Mouse (Mus musculus): ENCODE results near the gene Dmwd. TPM values are rescaled to one million over a fixed set of nuclear protein-coding genes. Genes with fewer than 3 reads are reported as not detected.
A peak's percentile ranks its signal among the peaks of the same experiment; 100 is the strongest.

The Dmwd gene
- total RNA-seq (2021), result 10 to 100 TPM; 43.9 to 45.4 TPM

DNA sequence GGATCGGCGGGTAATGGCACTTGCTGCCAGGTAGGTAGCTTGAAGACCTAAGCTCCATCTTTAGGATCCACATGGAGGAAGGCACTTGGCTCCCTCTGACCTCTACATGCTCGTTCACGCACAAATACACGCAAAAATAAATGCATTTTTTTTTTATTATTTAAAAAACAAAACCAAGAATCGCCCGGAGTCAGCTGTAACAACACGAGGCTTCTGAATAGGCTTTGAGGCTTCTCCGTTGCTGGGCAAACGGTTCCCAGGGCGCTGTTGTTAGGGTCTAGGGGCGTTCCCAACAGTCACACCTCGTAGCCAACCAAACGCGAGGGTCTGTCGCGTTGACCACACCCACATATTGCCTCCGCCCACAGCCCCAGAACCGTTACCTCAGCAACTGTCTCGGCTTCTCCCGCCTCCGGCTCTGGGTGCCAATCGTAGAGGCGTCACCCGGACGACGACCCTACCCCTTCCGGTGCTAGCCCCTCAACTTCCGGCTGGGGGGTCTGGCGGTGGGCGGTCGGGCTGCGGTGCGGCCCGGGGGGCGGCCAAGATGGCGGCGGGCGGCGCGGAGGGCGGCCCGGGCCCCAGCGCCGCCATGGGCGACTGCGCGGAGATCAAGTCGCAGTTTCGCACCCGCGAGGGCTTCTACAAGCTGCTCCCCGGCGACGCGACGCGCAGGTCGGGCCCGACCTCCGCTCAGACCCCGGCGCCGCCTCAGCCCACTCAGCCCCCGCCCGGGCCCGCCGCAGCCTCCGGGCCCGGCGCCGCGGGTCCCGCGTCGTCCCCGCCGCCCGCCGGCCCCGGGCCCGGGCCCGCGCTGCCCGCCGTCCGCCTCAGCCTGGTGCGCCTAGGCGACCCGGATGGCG lies at the start of gene Dmwd:
TSS of gene Dmwd (plus strand) at position 505 of the 863 bp plus-strand sequence.
- intact Hi-C loops (cut with DNase I), result loop anchor here (2.0 kb wide), 1 partner anchor 13 kb away; no protein-coding TSS in a partner anchor

DNA sequence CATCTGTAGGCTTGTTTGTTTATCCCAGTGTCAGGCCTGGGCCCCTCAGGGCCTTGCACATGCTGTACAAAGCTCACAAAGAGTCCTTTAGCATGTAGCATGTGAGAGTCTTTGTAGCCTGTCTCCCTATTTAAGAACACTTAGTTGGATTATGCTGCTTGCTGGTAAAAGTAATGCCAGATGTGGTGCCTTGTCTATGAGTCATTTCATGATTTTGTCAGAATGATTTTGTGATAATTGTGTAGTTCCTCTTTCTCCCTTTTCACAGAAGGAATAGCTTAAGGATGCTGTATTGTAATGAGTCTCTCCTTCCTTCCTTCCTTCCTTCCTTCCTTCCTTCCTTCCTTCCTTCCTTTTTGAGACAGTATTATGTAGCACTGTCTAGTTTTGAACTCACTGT lies 48.0 kb upstream of the Dmwd start:
- no peak for DNase-seq (ENCODE audit: low spot score)
- intact Hi-C loops (cut with DNase I), result no loop called here

More for the DNA sequence above, at the start of gene Dmwd:
- DNase-seq (ENCODE audit: low spot score), result peak; percentile 93

DNA sequence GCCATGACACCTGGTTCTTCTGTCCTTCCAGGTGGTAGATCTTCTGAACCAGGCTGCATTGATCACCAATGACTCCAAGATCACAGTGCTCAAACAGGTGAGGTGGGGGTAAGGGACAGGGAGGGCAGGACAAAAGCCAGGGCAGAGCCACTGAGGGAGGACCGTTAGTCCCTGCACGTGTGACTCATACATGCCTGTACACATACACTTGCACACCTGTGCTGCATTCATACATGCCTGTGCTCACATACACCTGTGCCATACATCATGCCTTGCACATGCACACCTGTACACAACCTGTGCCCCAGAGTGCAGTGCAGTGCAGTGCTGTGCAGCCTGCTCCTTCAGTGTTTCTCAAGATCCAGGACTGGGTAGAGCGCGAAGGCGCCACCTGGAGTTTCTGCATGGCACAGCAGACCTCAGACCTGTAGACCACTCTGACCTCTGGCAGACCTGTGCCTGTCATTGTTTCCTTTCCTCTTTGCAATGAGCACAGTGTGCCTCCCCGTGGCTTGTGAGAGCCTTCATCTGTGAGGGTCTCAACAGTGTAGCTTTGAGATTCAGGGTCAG lies 46.9 kb upstream of the Dmwd start:
- DNase-seq (ENCODE audit: low spot score), result no peak
- intact Hi-C loops (cut with DNase I), result no loop called here

DNA sequence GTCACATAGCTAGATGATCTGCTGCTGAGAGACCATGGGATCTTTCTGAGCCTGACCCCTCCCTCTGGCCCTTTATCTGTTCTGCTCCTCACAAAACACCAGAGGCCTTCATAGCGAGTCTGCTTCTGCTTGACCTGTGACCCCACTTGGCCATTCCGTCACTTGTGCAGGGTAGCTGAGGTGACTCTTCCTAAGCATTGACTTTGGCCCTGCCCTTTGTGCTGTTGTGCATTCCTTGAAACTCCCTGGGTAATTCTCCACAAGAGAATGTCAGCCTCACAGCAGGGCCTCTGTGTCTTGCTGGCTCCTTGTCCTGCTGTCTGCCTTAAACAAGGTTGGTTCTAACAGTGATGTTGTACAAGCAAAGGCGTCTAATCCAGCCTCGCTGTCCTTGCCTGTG lies 44.4 kb upstream of the Dmwd start:
- DNase-seq (ENCODE audit: low spot score), result no peak
- intact Hi-C loops (cut with DNase I), result no loop called here

DNA sequence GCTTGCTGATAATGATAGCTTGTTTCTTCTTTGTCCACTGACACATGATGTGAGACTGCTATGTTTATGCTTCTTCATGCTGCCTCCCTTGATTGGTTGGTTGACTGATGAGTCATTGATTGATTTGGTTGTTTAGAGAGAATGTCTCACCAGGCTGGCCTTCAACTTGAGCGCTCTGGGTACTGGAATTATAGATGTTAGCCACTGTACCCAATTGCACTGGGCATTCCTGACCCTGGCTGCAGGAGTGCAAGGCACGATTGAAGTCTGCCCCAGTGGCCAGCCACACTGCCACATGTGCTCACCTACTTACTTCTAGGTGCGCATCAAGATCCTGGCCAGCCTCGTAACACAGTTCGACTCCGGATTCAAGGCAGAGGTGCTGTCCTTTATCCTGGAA lies 31.4 kb upstream of the Dmwd start:
- intact Hi-C loops (cut with DNase I), result no loop called here

DNA sequence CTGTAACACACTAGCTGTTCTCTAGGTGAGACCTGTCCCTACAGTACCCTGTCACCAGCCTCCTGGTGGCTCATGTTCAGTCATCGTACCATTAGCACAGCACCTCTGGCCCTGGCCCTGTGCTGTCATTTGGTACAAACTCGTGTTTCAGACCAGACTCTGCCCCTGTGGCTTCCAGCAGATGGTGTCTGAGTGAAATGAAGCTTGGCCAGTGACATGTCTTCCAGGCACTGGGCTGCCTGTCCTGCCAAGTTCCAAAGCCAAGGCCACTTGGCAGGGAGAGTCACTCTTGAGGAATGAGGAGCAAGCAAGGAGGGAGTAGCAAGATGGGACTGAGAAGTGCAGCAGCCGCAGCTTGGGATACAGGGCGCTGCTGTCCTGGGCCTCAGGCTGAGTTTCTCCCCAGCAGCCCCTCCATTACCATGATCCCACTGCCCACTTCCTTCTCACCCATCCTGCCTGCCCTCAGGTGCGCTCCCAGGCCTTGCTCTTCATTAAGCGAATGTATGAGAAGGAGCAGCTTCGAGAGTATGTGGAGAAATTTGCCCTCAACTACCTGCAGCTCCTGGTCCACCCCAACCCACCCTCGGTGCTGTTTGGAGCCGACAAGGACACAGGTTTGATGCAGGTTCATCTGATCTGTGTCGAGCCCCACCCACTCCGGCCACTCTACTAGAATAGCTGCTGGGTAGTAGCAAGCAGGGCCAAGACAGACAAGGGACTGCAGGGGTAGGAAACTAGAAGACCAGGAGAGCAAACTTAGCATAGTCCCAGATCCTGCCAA lies 29.5 kb upstream of the Dmwd start:
- DNase-seq (ENCODE audit: low spot score), result no peak
- intact Hi-C loops (cut with DNase I), result no loop called here

More for the DNA sequence above, 31.4 kb upstream of the Dmwd start:
- no peak for DNase-seq (ENCODE audit: low spot score)

DNA sequence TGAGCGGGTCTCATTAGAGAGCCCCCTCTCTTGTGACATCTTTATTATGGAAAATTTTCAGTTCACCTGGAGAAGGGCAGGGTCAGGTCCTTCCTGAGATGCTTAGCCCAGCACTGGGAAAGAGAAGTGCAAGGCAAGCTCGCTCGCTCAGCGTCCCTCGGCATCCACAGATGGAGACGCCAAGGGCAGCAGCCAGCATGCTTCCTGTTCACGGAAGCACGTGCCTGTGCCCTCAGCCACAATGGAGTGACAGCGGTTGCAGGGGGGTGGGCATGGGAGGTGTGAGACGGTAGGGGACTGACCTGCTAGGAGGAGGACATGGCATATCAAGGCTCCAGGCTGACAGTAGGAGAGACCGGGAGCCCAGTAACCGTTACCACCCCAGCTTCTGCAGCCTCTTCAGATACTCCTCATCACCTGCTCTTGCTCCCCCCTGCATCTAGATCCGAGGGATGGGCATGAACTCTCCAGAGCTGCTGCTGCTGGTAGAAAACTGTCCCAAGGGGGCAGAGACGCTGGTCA lies 28.0 kb upstream of the Dmwd start:
- intact Hi-C loops (cut with DNase I), result no loop called here
- DNase-seq (ENCODE audit: low spot score), result no peak

DNA sequence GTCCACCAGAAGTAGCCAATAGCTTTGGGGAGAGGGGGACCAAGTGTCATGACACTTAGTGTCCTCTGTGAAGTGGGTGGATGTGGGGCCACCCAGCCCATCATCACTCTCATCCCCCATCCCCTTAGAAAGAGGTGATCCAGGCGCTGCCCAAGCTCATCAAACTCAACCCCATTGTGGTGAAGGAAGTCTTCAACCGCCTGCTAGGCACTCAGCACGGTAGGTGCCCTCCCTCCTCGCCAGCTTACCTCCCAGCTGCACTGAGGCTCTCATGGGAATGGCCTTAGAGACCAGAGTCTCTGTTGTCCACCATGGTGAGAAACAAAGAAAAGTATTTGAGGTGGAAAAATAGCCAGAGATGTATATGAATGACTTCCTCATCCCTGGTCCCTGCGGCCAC lies 26.8 kb upstream of the Dmwd start:
- DNase-seq (ENCODE audit: low spot score), result no peak
- intact Hi-C loops (cut with DNase I), result no loop called here

DNA sequence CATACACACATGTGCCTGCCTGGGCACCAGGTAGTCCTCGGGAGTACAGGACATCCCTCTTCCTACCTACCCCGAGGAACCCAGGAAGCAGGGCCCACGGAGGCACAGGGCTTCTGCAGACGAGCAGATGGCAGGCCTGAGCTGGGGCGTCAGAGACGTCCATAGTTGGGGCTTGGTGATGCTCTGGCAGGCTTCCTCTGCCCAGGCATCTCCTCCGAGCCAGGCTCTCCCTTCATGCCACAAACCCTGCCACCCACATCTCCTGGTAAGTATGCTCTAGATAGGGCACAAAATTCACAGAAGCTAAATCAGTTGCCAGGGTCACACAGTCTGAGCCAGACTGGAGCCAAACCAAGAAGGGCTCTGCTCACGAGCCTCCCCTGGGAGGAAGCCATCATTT lies 25.9 kb upstream of the Dmwd start:
- DNase-seq (ENCODE audit: low spot score), result no peak

DNA sequence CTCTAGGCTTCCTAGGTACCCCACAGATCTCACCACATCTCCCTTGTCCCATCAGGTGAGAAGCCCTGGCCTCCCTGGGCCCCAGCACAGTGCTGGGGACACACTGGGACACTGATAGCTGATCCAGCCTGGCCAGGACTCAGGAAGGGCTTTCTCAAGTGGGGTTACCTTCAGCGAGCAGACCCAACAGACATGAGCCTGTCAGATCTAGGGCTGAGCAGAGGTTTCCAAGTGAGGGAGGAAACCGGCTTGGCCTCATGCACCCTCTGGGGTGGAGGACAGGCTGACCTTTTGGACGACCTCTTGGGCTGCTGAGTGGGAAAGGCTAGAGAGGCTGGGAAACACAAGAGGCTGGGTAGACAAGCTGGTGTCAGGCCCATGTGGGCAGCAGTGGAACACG lies 24.9 kb upstream of the Dmwd start:
- DNase-seq (ENCODE audit: low spot score), result no peak
- intact Hi-C loops (cut with DNase I), result no loop called here

More for the DNA sequence above, 25.9 kb upstream of the Dmwd start:
- intact Hi-C loops (cut with DNase I), result no loop called here

DNA sequence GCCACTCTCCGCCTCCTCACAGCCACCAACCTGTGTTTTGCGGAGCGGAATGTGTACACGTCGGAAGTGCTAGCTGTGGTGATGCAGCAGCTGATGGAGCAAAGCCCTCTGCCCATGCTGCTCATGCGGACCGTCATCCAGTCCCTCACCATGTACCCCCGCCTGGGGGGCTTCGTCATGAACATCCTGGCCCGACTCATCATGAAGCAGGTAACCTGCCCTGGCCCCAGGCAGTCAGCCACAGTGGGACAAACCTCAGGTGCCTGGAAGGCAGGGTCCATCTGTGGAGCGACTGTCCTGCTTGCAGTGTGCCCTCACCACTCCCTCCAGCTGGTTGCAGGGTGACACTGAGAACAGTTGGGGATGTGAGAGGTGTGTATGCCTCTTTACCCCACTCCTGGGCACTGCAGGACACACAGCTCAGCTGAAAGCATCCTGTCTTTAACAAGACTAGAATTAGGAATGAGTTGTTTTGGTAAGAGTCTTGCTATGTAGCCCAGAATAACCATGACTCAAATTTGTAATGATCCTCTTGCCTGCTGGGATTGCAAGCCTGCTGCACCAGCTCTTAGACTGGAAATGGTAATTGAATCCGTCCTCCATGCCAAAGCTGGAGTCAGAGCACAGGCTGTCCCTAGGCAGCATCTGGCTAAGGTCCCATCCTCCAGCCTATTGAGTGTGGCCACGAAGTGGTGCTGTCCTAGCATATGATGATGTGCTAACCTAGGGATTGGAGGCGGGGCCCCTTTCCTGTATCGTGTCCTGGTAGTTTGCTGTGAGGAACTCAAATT lies 23.5 kb upstream of the Dmwd start:
- intact Hi-C loops (cut with DNase I), result no loop called here
- DNase-seq (ENCODE audit: low spot score), result no peak

DNA sequence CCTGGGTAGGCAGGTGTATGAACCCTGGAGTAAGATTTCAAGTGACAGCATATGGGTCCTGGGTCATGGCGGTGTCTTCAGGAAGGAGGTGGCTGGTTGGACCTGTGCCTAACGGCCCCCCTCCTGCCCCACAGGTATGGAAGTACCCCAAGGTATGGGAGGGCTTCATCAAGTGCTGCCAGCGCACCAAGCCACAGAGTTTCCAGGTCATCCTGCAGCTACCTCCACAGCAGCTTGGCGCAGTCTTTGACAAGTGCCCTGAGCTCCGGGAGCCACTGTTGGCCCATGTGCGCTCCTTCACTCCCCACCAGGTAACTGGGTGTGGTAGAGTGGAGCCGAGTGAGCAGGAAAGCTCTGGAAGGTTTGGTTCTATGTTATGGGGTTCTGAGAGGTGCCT lies 22.9 kb upstream of the Dmwd start:
- intact Hi-C loops (cut with DNase I), result no loop called here
- no peak for DNase-seq (ENCODE audit: low spot score)

DNA sequence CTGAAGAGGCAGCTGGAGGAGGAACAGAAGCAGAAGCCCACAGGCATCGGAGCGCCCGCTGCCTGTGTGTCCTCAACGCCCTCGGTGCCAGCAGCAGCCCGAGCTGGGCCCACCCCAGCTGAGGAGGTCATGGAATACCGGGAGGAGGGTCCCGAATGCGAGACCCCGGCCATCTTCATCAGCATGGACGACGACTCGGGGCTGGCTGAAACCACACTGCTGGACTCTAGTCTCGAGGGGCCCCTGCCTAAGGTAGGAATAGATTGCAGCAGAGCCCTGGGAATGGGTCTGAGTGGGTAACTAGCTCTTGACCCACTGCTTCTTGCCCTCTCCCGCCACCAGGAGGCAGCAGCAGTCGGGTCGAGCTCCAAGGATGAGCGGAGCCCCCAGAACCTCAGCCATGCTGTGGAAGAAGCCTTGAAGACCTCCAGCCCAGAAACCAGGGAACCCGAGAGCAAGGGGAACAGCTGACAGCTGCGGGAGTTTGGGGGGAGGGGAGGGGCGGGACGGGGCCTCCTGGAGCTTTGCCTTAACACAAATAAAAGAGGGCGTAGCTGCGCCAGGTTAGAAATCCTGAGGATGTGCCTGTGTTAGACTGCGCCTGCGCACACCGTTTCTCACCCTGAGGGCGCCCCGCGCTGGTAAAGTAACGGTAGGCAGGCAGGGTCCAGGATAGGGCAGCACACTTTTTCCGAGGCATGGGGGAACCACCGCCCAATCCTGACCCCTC lies 21.8 kb upstream of the Dmwd start, which contains the start of gene Rsph6a:
TSS of gene Rsph6a (plus strand) at position 644 of the 730 bp plus-strand sequence.
- intact Hi-C loops (cut with DNase I), result no loop called here

DNA sequence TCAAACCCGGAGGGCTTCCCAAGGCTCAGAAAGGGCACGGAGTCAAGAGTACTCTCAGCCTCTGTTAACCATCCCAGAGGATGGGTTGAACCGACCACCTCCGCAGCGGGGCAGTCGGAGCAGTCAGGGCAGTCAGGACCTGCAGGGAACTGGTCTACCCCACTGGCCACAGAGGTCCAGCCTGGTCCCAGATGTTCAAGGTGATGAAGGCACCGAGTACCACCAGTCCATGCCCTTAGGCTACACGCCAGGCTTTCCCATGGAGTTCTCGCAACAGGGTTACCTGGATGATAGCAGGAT lies 21.3 kb upstream of the Dmwd start:
- no peak for DNase-seq (ENCODE audit: low spot score)
- intact Hi-C loops (cut with DNase I), result no loop called here

More for the DNA sequence above, 21.8 kb upstream of the Dmwd start, which contains the start of gene Rsph6a:
- DNase-seq (ENCODE audit: low spot score), result no peak

DNA sequence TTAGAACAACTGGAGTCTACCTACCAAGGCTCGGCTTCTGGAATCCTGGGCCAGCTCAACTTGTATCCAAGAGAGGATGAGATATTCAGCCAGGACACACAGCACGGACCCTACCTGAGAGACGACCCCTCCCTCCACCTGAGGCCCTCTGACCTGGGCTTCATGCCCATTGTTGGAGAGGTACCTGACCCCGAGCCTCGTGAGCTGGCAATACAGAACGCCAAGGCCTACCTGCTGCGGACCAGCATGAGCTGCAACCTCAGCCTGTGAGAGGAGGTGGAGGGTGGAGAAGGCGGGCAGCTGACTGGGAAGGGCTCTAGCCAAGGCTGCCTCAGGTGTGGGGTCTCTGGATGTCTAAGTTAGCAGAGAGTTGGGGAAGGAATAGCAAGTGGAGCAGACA lies 20.9 kb upstream of the Dmwd start:
- DNase-seq (ENCODE audit: low spot score), result no peak
- intact Hi-C loops (cut with DNase I), result no loop called here

DNA sequence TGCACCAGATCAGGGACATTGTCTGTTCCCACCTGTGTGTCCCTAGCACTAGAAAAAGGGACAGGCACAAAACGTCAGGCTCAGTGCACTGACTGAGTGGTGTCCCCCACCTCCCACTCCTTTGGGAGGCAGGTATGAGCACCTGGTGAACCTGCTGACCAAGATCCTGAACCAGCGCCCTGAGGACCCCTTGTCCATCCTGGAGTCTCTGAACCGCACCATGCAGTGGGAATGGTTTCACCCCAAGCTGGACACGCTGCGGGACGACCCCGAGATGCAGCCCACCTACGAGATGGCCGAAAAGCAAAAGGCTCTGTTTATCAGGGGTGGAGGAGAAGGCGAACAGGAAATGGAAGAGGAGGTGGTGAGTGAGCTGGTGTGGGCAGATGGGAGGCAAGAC lies 18.6 kb upstream of the Dmwd start:
- intact Hi-C loops (cut with DNase I), result no loop called here
- no peak for DNase-seq (ENCODE audit: low spot score)

DNA sequence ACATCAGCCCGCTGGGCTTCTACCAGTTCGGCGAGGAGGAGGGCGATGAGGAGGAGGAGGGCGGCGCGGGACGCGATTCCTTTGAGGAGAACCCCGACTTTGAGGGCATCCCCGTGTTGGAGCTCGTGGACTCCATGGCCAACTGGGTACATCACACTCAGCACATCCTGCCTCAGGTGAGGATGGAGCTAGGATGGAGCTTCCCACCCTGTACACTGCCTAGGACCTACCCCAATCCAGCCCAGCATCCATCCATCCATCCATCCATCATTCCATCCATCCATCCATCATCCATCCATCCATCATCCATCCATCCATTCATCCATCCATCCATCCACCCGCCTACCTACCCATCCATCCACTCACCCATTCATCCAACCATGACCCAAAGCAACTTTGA lies 10.1 kb upstream of the Dmwd start:
- DNase-seq (ENCODE audit: low spot score), result no peak
- intact Hi-C loops (cut with DNase I), result no loop called here

DNA sequence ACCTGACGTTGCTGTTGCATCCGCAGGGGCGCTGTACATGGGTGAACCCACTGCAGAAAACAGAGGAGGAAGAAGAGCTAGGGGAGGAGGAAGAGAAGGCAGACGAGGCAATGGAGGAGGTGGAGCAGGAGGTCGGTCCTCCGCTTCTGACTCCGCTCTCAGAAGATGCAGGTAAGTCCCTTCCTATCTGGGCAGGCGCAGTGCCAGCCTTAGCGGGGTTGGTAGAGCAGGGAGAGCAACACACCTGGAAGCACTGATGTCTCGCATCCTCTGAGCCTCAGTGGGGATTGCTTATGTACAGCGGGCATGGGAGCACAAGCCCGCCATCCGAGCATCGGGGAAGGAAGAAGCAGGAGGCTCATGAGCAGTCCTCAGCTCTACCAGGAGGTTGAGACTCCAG lies 9.0 kb upstream of the Dmwd start:
- no peak for DNase-seq (ENCODE audit: low spot score)
- intact Hi-C loops (cut with DNase I), result no loop called here

DNA sequence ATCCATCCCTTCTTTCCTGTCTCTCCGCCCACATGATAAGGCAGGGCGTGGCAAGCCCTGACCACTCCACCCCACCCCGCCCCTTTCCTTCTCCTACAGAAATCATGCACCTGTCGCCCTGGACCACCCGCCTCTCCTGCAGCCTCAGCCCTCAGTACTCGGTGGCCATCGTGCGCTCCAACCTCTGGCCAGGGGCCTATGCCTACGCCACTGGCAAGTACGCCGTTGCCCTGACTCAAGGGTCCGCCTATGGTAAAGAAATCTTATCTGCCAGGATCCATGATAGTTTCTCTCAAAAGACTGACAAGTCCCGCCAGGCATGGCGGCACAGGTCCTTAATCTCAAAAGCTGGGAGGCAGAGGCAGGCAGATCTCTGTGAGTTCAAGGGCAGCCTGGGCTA lies 8.1 kb upstream of the Dmwd start:
- DNase-seq (ENCODE audit: low spot score), result no peak
- intact Hi-C loops (cut with DNase I), result no loop called here

All from heart, postnatal 25 days (tissue).